Mouse (Mus musculus): ENCODE measurements around the gene Glis2. TPM values are rescaled to one million over a fixed set of nuclear protein-coding genes. Genes with fewer than 3 reads are reported as not detected.
"Not testable (repeated sequence)": the region's sequence is repeated elsewhere in the genome, so short reads cannot be mapped to it uniquely, and the experiment has no call there.

Gene Glis2
- total RNA-seq, 2 experiments from 2014 or later = 41.4 to 45.9 TPM

DNA sequence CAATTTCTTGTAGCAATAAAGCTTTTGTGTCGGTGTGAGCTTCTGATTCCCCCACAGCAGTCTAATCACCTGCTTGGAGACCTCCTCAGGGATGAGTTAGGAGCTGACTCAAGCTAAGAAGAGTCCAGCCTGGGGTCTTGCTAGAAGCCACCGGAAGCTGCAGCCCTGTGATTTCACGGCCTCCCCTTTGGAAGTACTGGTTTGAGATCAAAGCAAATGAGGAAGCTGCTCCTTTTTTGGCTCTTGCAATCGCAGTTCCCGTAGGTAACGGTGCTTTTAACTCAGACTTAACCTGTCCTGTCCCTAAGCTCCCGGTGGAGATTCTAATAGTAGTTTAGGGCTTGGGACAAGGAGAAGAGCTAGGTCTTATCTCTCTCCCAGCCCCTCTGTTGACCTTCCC is 15.9 kb upstream of the Glis2 start:
- DNase-seq (ENCODE audit: low spot score in 2 of 2) = no peak

GRCm38 (mm10) chr16:4581179-4581578 is 13.3 kb upstream of the Glis2 start:
- not testable (repeated sequence) for DNase-seq (ENCODE audit: low spot score in 2 of 2)

GRCm38 (mm10) chr16:4583807-4584206 is 10.7 kb upstream of the Glis2 start:
- no peak for DNase-seq (ENCODE audit: low spot score in 2 of 2)

- DNase-seq (ENCODE audit: low spot score in 2 of 2) = no peak
Observed at GRCm38 (mm10) chr16:4584438-4584837, 10.1 kb upstream of the Glis2 start.

- no peak for DNase-seq (ENCODE audit: low spot score in 2 of 2)
Observed at GRCm38 (mm10) chr16:4585642-4586530, 8.6 kb upstream of the Glis2 start.

DNA sequence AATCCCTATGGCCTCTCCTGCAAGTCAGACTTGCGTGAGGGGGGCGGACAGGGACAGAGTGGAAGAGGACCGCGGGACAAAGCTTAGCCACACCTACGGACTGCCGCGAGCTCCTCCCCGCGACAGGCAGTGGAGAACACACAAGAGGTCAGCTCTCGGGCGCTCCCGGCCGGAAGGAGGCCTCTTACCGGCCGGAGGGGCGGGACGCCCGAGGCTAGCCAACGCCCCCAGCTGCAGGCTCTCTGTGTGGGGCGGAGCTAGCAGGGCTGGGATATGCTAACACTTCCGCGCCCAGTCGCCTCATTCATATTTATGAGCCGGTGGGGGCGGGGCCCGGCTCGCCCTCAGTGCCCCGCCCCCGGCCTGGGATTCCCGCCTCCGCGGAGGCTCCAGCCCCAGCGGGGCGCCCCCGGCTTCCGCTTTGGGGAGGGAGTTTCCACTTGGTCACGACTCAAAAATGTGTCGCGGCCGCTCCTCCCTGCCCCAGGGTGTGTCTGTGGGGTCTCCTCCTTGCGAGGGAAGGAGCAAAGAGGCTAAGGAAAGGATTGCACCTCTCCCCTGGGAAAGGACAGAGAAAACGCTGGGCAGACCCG is 7.9 kb upstream of the Glis2 start:
- peak; percentile 96 to 99 for DNase-seq (ENCODE audit: low spot score in 2 of 2)

GRCm38 (mm10) chr16:4587516-4588210 is 6.8 kb upstream of the Glis2 start:
- peak in 1 of 2 experiments; percentile 33 for DNase-seq (ENCODE audit: low spot score in 2 of 2)

DNA sequence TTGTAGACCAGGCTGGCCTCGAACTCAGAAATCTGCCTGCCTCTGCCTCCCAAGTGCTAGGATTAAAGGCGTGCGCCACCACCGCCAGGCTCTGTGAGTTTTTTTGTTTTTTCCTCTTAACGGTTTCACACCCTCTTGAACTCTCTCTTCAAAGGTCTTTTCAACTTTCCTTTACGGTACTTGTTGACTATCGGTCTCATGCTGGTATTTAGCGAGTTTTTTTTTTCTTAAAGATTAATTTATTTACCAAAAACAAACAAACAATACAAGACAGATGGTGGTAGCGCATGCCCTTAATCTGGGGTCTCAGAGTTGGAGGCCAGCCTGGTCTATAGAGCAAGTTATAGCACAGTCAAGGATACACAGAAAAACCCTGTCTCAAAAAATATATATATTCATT is 4.3 kb upstream of the Glis2 start:
- no peak for DNase-seq (ENCODE audit: low spot score in 2 of 2)

DNA sequence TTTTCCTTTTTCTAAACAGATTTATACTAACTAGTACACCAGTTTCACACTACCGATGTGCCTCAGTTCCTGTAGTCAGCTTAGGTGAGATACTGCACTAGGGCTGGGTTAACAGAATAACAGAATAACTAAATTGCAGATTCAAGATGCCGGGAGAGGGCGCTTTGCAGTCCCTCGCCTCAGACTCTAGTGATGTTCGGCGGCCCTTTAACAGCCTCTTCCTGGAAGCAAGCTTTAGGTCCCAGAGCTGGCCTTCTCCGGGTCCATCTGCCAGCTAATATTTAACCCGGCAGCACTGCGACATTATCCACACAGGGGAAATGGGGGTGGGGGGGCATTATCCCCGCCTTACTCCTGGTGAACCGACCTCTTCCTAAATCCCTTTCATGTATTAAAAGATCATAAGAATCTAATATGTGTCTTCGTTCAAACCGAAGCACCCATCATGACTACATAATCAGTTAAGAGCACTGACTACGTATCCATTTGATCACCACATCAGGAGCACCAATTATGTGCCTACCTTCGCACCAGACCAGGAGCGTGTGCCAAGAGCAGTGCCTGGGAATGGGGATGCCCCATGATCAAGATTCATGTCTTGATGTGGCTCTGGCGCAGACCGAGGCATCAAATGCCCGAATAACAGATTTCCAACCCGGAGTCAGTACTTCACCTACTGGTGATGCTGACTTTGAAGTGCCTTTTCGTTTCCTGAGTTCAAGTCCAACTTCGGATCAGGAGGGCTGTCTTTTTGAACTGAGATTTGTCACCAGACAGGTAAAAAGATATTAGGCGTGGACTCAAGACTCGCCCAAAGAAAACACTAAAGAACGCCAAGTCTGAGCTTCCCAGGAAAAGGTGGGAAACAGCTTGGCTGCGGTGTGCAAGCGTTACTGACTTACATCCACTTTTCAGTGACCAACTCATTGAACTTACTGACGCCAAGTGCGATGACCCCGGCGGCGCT is 1.3 kb upstream of the Glis2 start:
- peak in 1 of 2 experiments; percentile 71 for DNase-seq (ENCODE audit: low spot score in 2 of 2)

DNA sequence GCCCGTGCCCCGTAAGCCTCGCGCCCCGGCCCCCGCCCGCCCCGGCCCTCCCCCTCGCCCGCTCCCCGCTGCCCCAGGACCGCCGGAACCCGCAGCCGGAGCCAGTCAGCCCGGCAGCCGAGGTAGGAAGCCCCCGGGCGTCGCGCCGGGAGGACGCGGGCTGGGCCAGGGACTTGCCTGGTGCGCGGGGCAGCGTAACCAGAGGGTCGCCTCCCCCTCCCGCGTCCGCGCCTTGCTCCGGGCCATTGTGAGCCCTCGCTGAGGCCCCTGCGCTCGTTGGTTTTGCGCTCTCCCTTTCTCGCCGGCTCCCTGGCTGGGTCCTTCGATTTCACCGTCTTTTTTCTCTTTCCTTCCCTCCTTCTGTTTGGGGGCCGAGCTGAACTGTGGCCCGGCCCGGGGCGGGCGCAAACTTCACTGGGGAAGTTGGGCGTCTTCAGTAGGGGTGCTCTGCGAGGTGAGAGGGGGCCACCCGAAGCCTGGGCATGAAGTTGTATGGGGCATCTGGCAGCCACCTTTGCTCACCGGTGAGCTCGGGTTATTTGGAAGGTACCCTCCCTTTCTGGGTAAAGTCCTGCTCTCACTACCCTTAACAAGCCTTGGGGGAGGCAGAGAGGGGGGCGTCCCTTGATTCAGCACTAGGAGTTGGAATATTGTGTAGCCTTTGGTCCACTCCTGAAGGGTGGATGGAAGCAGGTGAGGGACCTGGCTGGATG is 457 bp downstream of the Glis2 start:
- DNase-seq (ENCODE audit: low spot score in 2 of 2) = peak; percentile 37 to 57

GRCm38 (mm10) chr16:4595527-4595963 is 1.0 kb downstream of the Glis2 start:
- DNase-seq (ENCODE audit: low spot score in 2 of 2) = peak in 1 of 2 experiments; percentile 63

- DNase-seq (ENCODE audit: low spot score in 2 of 2) = no peak
Observed at GRCm38 (mm10) chr16:4596141-4596728, 1.7 kb downstream of the Glis2 start.

- no peak for DNase-seq (ENCODE audit: low spot score in 2 of 2)
Observed at GRCm38 (mm10) chr16:4596836-4597235, 2.3 kb downstream of the Glis2 start.

- peak in 1 of 2 experiments; percentile 47 for DNase-seq (ENCODE audit: low spot score in 2 of 2)
Observed at GRCm38 (mm10) chr16:4597296-4597695, 2.8 kb downstream of the Glis2 start.

DNA sequence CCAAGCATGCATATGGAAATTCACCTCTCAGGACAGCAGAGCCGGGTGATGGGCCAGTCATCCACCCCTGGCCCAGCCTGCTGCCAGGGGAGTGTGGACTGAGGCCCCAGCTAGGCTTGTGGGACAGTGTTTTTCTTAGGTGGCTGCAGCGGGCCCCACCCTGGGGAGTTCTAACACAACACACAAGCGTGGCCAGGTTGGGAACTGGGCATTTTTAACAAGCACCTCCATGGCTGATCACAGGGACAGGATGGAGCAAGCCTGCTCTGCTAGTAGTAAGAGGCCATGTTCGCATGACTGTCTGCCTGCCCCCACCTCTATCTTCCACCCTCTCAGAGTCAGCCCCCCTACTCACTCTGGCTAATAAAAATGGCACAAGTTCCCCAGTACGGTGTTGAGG is 3.5 kb downstream of the Glis2 start:
- DNase-seq (ENCODE audit: low spot score in 2 of 2) = peak in 1 of 2 experiments; percentile 8

DNA sequence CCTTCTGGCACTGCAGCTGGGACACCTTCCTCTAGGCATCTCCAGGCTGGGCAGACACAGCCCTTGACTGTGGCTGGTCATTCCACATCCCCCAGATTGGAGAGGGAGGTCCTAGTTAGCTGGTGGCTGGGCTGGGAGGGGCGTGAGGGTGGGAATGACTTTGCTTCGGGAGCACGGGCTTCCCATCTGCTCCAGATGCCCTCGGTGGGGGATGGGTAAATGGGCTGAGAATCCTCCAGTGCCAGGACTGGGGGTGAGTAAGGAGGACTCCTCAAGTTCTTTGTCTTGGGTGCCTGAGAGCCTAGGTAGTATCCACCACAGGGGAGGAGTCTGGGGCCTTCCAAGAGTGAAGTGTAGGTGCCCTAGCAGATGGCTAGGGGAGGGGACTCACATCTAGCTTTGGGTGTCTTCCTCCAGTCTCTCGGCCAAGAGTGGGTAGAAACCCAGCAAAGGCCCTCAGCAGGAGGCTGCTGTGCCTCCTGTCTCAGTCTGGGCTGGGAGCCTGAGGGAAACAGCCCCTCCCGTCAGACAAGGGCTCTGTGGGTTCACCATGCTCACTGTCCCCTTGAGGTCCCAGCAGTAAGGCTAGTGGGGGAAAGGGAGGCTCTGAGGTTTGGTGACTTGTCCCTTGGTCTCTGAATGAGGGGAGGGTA is 4.5 kb downstream of the Glis2 start:
- DNase-seq (ENCODE audit: low spot score in 2 of 2) = no peak

GRCm38 (mm10) chr16:4599616-4600015 is 5.1 kb downstream of the Glis2 start:
- no peak for DNase-seq (ENCODE audit: low spot score in 2 of 2)

DNA sequence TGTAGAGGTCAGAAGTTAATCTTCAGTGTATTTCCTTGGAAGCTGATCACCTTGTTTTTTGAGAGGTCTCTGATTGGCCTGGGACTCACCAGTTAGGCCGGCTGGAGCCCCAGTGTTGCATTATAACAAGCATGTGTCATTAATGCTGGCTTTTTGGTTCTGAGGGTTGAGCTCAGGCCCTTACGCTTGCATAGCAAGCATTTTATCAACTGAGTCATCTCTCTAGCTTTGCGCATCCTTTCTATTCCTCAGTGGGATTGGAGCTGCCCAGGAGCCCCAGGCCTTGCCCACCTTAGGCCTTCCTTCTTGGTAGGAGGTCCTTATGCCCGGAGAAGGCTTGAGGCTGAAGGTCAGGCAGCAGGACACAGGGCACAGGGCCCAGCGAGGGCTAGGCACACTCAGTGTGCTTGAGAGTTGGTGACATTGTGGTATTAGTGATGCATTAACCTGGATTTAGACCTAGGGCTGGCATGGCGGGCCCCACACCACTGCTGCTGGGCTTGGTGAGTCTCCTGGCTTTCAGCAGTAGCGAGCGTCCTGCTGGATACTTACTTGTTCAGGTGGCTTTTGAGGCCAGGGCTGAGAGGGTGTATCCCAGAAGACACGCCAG is 6.3 kb downstream of the Glis2 start:
- no peak for DNase-seq (ENCODE audit: low spot score in 2 of 2)

GRCm38 (mm10) chr16:4602189-4602588 is 7.7 kb downstream of the Glis2 start:
- no peak for DNase-seq (ENCODE audit: low spot score in 2 of 2)

Data from gastrocnemius, postnatal 4 days (tissue).